Mouse (Mus musculus) liver, adult (tissue): Measurements from ENCODE around the gene Itgb7.

Experiments used
- GATA4 ChIP-seq: IDR thresholded peaks from 2 replicates; pipeline ENCODE4 v1.6.1; 2014; ENCODE audit warnings: mild to moderate bottlenecking, low read length; ENCODE audit not compliant: insufficient replicate concordance

Gene Itgb7

GRCm38 (mm10) chr15:102193652-102194051 lies 38.1 kb downstream of the Itgb7 start:
- no peak for TF ChIP-seq GATA4

- TF ChIP-seq GATA4 = no peak
Observed at GRCm38 (mm10) chr15:102192820-102193386, 38.8 kb downstream of the Itgb7 start.

GRCm38 (mm10) chr15:102192271-102192812 lies 39.4 kb downstream of the Itgb7 start:
- no peak for TF ChIP-seq GATA4

- TF ChIP-seq GATA4 = no peak
Observed at GRCm38 (mm10) chr15:102191699-102192098, 40.0 kb downstream of the Itgb7 start.

- TF ChIP-seq GATA4 = no peak
Observed at GRCm38 (mm10) chr15:102188883-102189282, 42.9 kb downstream of the Itgb7 start.

GRCm38 (mm10) chr15:102188096-102188495 lies 43.6 kb downstream of the Itgb7 start:
- TF ChIP-seq GATA4 = no peak

- peak; percentile 31; the same call in 1 of the 2 replicates for TF ChIP-seq GATA4
Observed at GRCm38 (mm10) chr15:102186239-102186638, 45.5 kb downstream of the Itgb7 start.

- TF ChIP-seq GATA4 = no peak
Observed at GRCm38 (mm10) chr15:102183076-102183475, 48.7 kb downstream of the Itgb7 start.

GRCm38 (mm10) chr15:102179924-102180323 lies 51.8 kb downstream of the Itgb7 start:
- TF ChIP-seq GATA4 = no peak

GRCm38 (mm10) chr15:102179106-102179505 lies 52.6 kb downstream of the Itgb7 start:
- no peak for TF ChIP-seq GATA4

- no peak for TF ChIP-seq GATA4
Observed at GRCm38 (mm10) chr15:102178279-102178678, 53.5 kb downstream of the Itgb7 start.

GRCm38 (mm10) chr15:102177417-102177816 lies 54.3 kb downstream of the Itgb7 start:
- TF ChIP-seq GATA4 = no peak

- TF ChIP-seq GATA4 = no peak; the same call in 1 of the 2 replicates
Observed at GRCm38 (mm10) chr15:102176571-102177316, 55.0 kb downstream of the Itgb7 start.

GRCm38 (mm10) chr15:102175736-102176319 lies 55.9 kb downstream of the Itgb7 start:
- no peak for TF ChIP-seq GATA4

GRCm38 (mm10) chr15:102173581-102173980 lies 58.2 kb downstream of the Itgb7 start:
- TF ChIP-seq GATA4 = no peak

- no peak for TF ChIP-seq GATA4
Observed at GRCm38 (mm10) chr15:102169064-102169463, 62.7 kb downstream of the Itgb7 start.
